ENCODE assay signal across 9 mouse cellular contexts in genomic region chr13:24832811-24833155, GRCm38 (mm10). TPM values are rescaled to one million over a fixed set of nuclear protein-coding genes. Genes with fewer than 3 reads are reported as not detected.
DNase-seq lines count a peak whose midpoint lies in the region; ATAC-seq and TF ChIP-seq lines count a peak whose summit lies in the region.
"Had no signal": no experiment of that assay in that cellular context is flagged by ENCODE, and none has a peak within 500 bp of the region (broad histone marks: within the 10 kb centered on the region; RNA-seq: fewer than 3 reads in every experiment).

No protein-coding gene starts in this region.

- TF ChIP-seq CTCF in small intestine, adult 2 months (IDR thresholded peaks at IDR 0.05; ENCODE audit: extremely low read depth, insufficient read length, insufficient replicate concordance, low read depth, low read length): no peak

- no peak for TF ChIP-seq POLR2A in small intestine, adult 2 months (IDR thresholded peaks at IDR 0.05; ENCODE audit: low read depth, low read length)

- no peak for ATAC-seq in lung, embryonic 16.5 days (ENCODE audit: low read depth)
- ATAC-seq in forebrain, embryonic 11.5 days (replicated peaks; ENCODE audit: low FRiP score): no peak
- ATAC-seq in limb, embryonic 13.5 days (ENCODE audit: low FRiP score, low read depth): no peak

- no peak for DNase-seq in lung, postnatal 10 days
- DNase-seq in forebrain, embryonic 11.5 days (ENCODE audit: low spot score): no peak
- DNase-seq in cerebellum, adult 18-20 months: no peak
- DNase-seq in spleen, postnatal 14 days (ENCODE audit: low spot score in 2 of 2): no peak
- DNase-seq in cerebellum, adult 11 months: no peak
- DNase-seq: adrenal gland, postnatal 25 days had no signal

- H3K27ac ChIP-seq in lung, embryonic 16.5 days (ENCODE audit: low read length): no peak overlapping the region
- no peak overlapping the region for H3K27ac ChIP-seq in forebrain, embryonic 11.5 days (ENCODE audit: low read depth, low read length)
- no peak overlapping the region for H3K27ac ChIP-seq in limb, embryonic 13.5 days
- H3K27ac ChIP-seq in small intestine, adult 2 months (ENCODE audit: insufficient read depth, low read depth, low read length): peak overlapping the region; percentile 24; the same call in 1 of the 2 replicates

- H3K4me2 ChIP-seq in lung, embryonic 16.5 days (ENCODE audit: low read depth, low read length): peak overlapping the region; percentile 89
- H3K4me2 ChIP-seq in forebrain, embryonic 11.5 days (ENCODE audit: low read depth, low read length, severe bottlenecking): peak overlapping the region; percentile 47
- H3K4me2 ChIP-seq in limb, embryonic 13.5 days (replicated peaks): peak overlapping the region; percentile 87

- peak overlapping the region; percentile 81 for H3K4me3 ChIP-seq in lung, embryonic 16.5 days (ENCODE audit: low read length)
- H3K4me3 ChIP-seq in forebrain, embryonic 11.5 days (ENCODE audit: low read depth, low read length): peak overlapping the region; percentile 90
- peak overlapping the region; percentile 96 for H3K4me3 ChIP-seq in limb, embryonic 13.5 days
- peak overlapping the region; percentile 90; the same call in 1 of the 2 replicates for H3K4me3 ChIP-seq in small intestine, adult 2 months (ENCODE audit: low read depth, low read length)

- WGBS in lung, embryonic 16.5 days: 15% methylated on average over 2 of the region's 2 CpGs
- 80% methylated on average over 2 of the region's 2 CpGs for WGBS in forebrain, embryonic 11.5 days
- WGBS in limb, embryonic 13.5 days: 58% methylated on average over 2 of the region's 2 CpGs
- WGBS in small intestine, adult 2 months: 2% methylated on average over 2 of the region's 2 CpGs

- no peaks in the 10 kb centered on the region for H3K9me3 ChIP-seq in lung, embryonic 16.5 days (ENCODE audit: control insufficient read depth, low read length)
- no peaks in the 10 kb centered on the region for H3K9me3 ChIP-seq in forebrain, embryonic 11.5 days (ENCODE audit: control insufficient read depth, low read length)
- H3K9me3 ChIP-seq in limb, embryonic 13.5 days: no peaks in the 10 kb centered on the region

- H3K9ac ChIP-seq in lung, embryonic 16.5 days (ENCODE audit: low read length): peak overlapping the region; percentile 88
- H3K9ac ChIP-seq in forebrain, embryonic 11.5 days (ENCODE audit: low read length): peak overlapping the region; percentile 95
- H3K9ac ChIP-seq in limb, embryonic 13.5 days: peak overlapping the region; percentile 95

- H3K27me3 ChIP-seq in lung, embryonic 16.5 days (ENCODE audit: control insufficient read depth, insufficient read depth, low read depth, low read length): no peaks in the 10 kb centered on the region
- no peaks in the 10 kb centered on the region for H3K27me3 ChIP-seq in forebrain, embryonic 11.5 days (ENCODE audit: control insufficient read depth, insufficient read depth, low read length)
- H3K27me3 ChIP-seq in limb, embryonic 13.5 days: no peaks in the 10 kb centered on the region
- H3K27me3 ChIP-seq in small intestine, adult 2 months (ENCODE audit: control insufficient read depth, insufficient read depth, low read length): no peaks in the 10 kb centered on the region

- peaks cover 2% of the 10 kb centered on the region; the same call in 1 of the 2 replicates for H3K36me3 ChIP-seq in lung, embryonic 16.5 days (ENCODE audit: control insufficient read depth, insufficient read depth, low read length)
- no peaks in the 10 kb centered on the region; the same call in 1 of the 2 replicates for H3K36me3 ChIP-seq in forebrain, embryonic 11.5 days (ENCODE audit: control insufficient read depth, insufficient read depth, low read length)
- H3K36me3 ChIP-seq in limb, embryonic 13.5 days: peaks cover 12% of the 10 kb centered on the region; the same call in 1 of the 2 replicates
- H3K36me3 ChIP-seq in small intestine, adult 2 months (ENCODE audit: control insufficient read depth, insufficient read depth, low read length): peaks cover 11% of the 10 kb centered on the region

- peaks cover 18% of the 10 kb centered on the region for H3K4me1 ChIP-seq in lung, embryonic 16.5 days (replicated peaks; ENCODE audit: control insufficient read depth, insufficient read depth, low read length)
- peaks cover 8% of the 10 kb centered on the region for H3K4me1 ChIP-seq in forebrain, embryonic 11.5 days (replicated peaks; ENCODE audit: control insufficient read depth, insufficient read depth, low read length)
- peaks cover 28% of the 10 kb centered on the region for H3K4me1 ChIP-seq in limb, embryonic 13.5 days
- no peaks in the 10 kb centered on the region; the same call in 1 of the 2 replicates for H3K4me1 ChIP-seq in small intestine, adult 2 months (ENCODE audit: control insufficient read depth, insufficient read depth, insufficient read length, low read length)

RNA-seq across cellular contexts. Expression of gene Tdp2, which starts 1.3 kb away (rescaled TPM):
- polyA plus RNA-seq in lung, embryonic 16.5 days (2015; fragmentation: Nextera tagmentation; extraction: Ambion mirVana): 45.8 and 52.7 TPM in 2 replicates
- 79.9 and 87.4 TPM in 2 replicates for polyA plus RNA-seq in forebrain, embryonic 11.5 days (2014; fragmentation: Nextera tagmentation; extraction: Ambion mirVana)
- polyA plus RNA-seq in limb, embryonic 13.5 days (2015; fragmentation: Nextera tagmentation; extraction: Ambion mirVana): 53.8 and 55.2 TPM in 2 replicates
- polyA plus RNA-seq in small intestine, adult 2 months (2012; rRNA removed): 18.1 and 27.5 TPM in 2 replicates

RNA-seq across cellular contexts. Expression of gene Acot13, which starts 1.4 kb away (rescaled TPM):
- 68.7 and 74.2 TPM in 2 replicates for polyA plus RNA-seq in lung, embryonic 16.5 days (2015; fragmentation: Nextera tagmentation; extraction: Ambion mirVana)
- polyA plus RNA-seq in forebrain, embryonic 11.5 days (2014; fragmentation: Nextera tagmentation; extraction: Ambion mirVana): 58.8 and 61.3 TPM in 2 replicates
- polyA plus RNA-seq in limb, embryonic 13.5 days (2015; fragmentation: Nextera tagmentation; extraction: Ambion mirVana): 64.2 and 66.8 TPM in 2 replicates
- polyA plus RNA-seq in small intestine, adult 2 months (2012; rRNA removed): 22.8 and 31.3 TPM in 2 replicates

RNA-seq across cellular contexts. Expression of gene D130043K22Rik, which starts 12.2 kb away (rescaled TPM):
- 0.20 and 0.21 TPM in 2 replicates for polyA plus RNA-seq in lung, embryonic 16.5 days (2015; fragmentation: Nextera tagmentation; extraction: Ambion mirVana)
- polyA plus RNA-seq in forebrain, embryonic 11.5 days (2014; fragmentation: Nextera tagmentation; extraction: Ambion mirVana): 0.61 and 0.67 TPM in 2 replicates
- 0.06 and 0.08 TPM in 2 replicates for polyA plus RNA-seq in limb, embryonic 13.5 days (2015; fragmentation: Nextera tagmentation; extraction: Ambion mirVana)
- polyA plus RNA-seq in small intestine, adult 2 months (2012; rRNA removed): 1.4 and 1.6 TPM in 2 replicates

RNA-seq across cellular contexts. Expression of gene BC005537, which starts 31.3 kb away (rescaled TPM):
- polyA plus RNA-seq in lung, embryonic 16.5 days (2015; fragmentation: Nextera tagmentation; extraction: Ambion mirVana): 12.7 and 16.1 TPM in 2 replicates
- 27.5 and 29.3 TPM in 2 replicates for polyA plus RNA-seq in forebrain, embryonic 11.5 days (2014; fragmentation: Nextera tagmentation; extraction: Ambion mirVana)
- 16.0 and 16.9 TPM in 2 replicates for polyA plus RNA-seq in limb, embryonic 13.5 days (2015; fragmentation: Nextera tagmentation; extraction: Ambion mirVana)
- polyA plus RNA-seq in small intestine, adult 2 months (2012; rRNA removed): 9.7 and 21.6 TPM in 2 replicates
